Mouse (Mus musculus): ENCODE measurements around the gene Cnn2.

DNA sequence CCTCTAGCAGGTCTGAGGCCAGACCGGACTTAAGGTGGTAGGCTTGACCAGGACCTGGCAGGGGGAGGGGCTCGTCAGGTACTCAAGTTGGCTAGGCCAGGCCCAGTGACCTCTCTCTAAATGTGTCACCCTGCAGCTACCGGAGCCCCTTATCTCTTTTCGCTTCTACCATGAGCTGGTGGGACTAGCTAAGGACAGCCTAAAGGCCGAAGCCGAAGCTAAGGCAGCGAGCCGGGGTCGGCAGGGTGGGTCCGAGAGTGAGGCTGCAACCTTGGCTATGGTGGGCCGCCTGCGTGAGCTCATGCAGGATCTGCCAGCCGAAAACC, 40.1 kb downstream of the Cnn2 start:
- no peak for TF ChIP-seq POLR2A (IDR thresholded peaks at IDR 0.05; ENCODE audit: low read depth, low read length)
- TF ChIP-seq CTCF (conservative IDR thresholded peaks at IDR 0.05; ENCODE audit: insufficient read depth, insufficient read length, low read depth, low read length): no peak

Measured in kidney, adult 2 months (tissue).